10 mouse cellular contexts compared by ENCODE assay signal in the genomic region with DNA sequence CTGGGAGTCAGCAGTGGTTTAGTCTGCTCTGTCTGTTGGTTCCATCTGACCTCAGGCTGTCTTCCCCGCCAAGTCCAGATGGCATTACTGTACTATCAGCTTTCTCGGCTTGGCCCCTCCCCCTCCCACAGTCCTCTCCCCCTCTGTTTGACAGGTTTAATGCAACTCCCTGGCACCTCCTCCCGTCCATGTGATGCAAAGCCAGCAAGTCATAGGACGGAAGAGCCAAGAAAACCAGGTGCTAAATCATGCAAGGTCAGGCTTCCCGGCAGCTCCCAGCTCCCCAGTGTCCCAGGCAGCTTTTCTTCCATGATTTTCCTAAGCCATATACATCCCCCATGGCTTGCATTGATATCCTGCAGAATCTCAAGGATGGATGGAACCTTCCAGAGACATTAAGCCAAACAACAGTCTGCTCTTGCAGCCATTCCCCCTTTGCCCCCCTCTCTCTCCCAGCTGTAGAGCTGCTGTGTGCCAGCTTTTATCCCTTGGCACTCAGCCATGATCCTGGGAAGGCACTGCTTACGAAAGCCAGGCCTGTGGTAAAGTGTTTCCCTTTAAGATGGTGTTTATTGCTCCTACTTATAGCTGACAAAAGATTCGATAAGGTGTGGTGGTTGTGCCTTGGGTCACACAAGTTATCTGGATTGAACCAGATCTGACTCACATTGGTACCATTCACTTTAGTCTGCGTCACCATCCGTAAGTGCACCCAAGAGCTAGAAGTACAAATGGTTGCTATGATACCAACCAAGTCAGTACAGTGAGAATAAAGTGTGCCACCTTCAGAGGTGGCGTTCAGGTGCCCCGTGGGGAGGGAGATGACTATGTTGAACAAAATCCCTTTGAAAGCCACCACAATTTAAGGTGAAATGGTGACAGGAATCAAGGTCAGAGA. TPM values are rescaled to one million over a fixed set of nuclear protein-coding genes. Genes with fewer than 3 reads are reported as not detected.
DNase-seq lines count a peak whose midpoint lies in the region; ATAC-seq lines count a peak whose summit lies in the region.
"Had no signal": no experiment of that assay in that cellular context is flagged by ENCODE, and none has a peak within 500 bp of the region (broad histone marks: within the 10 kb centered on the region; RNA-seq: fewer than 3 reads in every experiment).

No protein-coding gene starts in this region.

- no peaks in the 10 kb centered on the region for H3K27me3 ChIP-seq in embryonic facial prominence, embryonic 14.5 days (replicated peaks; ENCODE audit: control insufficient read depth, insufficient read depth, low read length)
- H3K27me3 ChIP-seq in heart, embryonic 12.5 days (replicated peaks), result peaks cover 2% of the 10 kb centered on the region; the same call in 1 of the 2 replicates
- H3K27me3 ChIP-seq in kidney, embryonic 16.5 days (ENCODE audit: insufficient read depth, low read length), result no peaks in the 10 kb centered on the region
- H3K27me3 ChIP-seq in midbrain, embryonic 13.5 days, result no peaks in the 10 kb centered on the region
- H3K27me3 ChIP-seq: liver, embryonic 15.5 days; Patski had no signal

- peaks cover 25% of the 10 kb centered on the region for H3K4me1 ChIP-seq in embryonic facial prominence, embryonic 14.5 days (ENCODE audit: control insufficient read depth, insufficient read depth, low read length)
- H3K4me1 ChIP-seq in heart, embryonic 12.5 days (replicated peaks), result peaks cover 37% of the 10 kb centered on the region
- H3K4me1 ChIP-seq in kidney, embryonic 16.5 days (ENCODE audit: insufficient read depth, low read length), result peaks cover 27% of the 10 kb centered on the region
- H3K4me1 ChIP-seq in midbrain, embryonic 13.5 days (replicated peaks), result peaks cover 28% of the 10 kb centered on the region
- H3K4me1 ChIP-seq: liver, embryonic 15.5 days had no signal

- intact Hi-C loops in left cerebral cortex, postnatal 36 days (cut with DNase I), result loop anchor here (5.0 kb wide), 1 partner anchor 41 kb away; a partner anchor contains a TSS

- no peak overlapping the region for H3K4me3 ChIP-seq in embryonic facial prominence, embryonic 14.5 days (ENCODE audit: low read depth, low read length)
- H3K4me3 ChIP-seq in heart, embryonic 12.5 days, result no peak overlapping the region
- no peak overlapping the region for H3K4me3 ChIP-seq in kidney, embryonic 16.5 days (ENCODE audit: low read length)
- no peak overlapping the region for H3K4me3 ChIP-seq in midbrain, embryonic 13.5 days (replicated peaks)
- H3K4me3 ChIP-seq: liver, embryonic 15.5 days had no signal

- H3K4me2 ChIP-seq in embryonic facial prominence, embryonic 14.5 days (ENCODE audit: low read depth, low read length), result no peak overlapping the region
- H3K4me2 ChIP-seq in heart, embryonic 12.5 days, result peak overlapping the region; percentile 39
- H3K4me2 ChIP-seq in kidney, embryonic 16.5 days (replicated peaks; ENCODE audit: low read depth, low read length), result no peak overlapping the region
- H3K4me2 ChIP-seq in midbrain, embryonic 13.5 days (replicated peaks), result no peak overlapping the region
- H3K4me2 ChIP-seq: liver, embryonic 15.5 days had no signal

- no peak overlapping the region; the same call in 1 of the 2 replicates for H3K27ac ChIP-seq in embryonic facial prominence, embryonic 14.5 days (replicated peaks; ENCODE audit: low read depth, low read length)
- peak overlapping the region; percentile 50 for H3K27ac ChIP-seq in heart, embryonic 12.5 days (ENCODE audit: poor library complexity, severe bottlenecking)
- H3K27ac ChIP-seq in kidney, embryonic 16.5 days (ENCODE audit: low read length), result peak overlapping the region; percentile 31; the same call in 1 of the 2 replicates
- peak overlapping the region; percentile 82 for H3K27ac ChIP-seq in midbrain, embryonic 13.5 days
- H3K27ac ChIP-seq: liver, embryonic 15.5 days had no signal

- H3K36me3 ChIP-seq in embryonic facial prominence, embryonic 14.5 days (ENCODE audit: control insufficient read depth, insufficient read depth, low read length), result no peaks in the 10 kb centered on the region
- H3K36me3 ChIP-seq in heart, embryonic 12.5 days, result no peaks in the 10 kb centered on the region
- no peaks in the 10 kb centered on the region for H3K36me3 ChIP-seq in kidney, embryonic 16.5 days (ENCODE audit: insufficient read depth, low read length)
- no peaks in the 10 kb centered on the region for H3K36me3 ChIP-seq in midbrain, embryonic 13.5 days
- H3K36me3 ChIP-seq: liver, embryonic 15.5 days had no signal

- DNase-seq in left cerebral cortex, adult 11 months (ENCODE audit: low spot score), result peak; percentile 21
- no peak for DNase-seq in left cerebral cortex, postnatal 36 days (ENCODE audit: low spot score in 2 of 2)
- DNase-seq in adrenal gland, postnatal 10 days, result peak; percentile 76
- peak; percentile 87 for DNase-seq in embryonic facial prominence, embryonic 14.5 days (ENCODE audit: low spot score)
- DNase-seq in thymus, postnatal 10 days (ENCODE audit: low spot score in 2 of 2), result peak; percentile 54 to 67

- no peak overlapping the region for H3K9ac ChIP-seq in embryonic facial prominence, embryonic 14.5 days (ENCODE audit: low read depth, low read length)
- H3K9ac ChIP-seq in heart, embryonic 12.5 days, result peak overlapping the region; percentile 5; the same call in 1 of the 2 replicates
- no peak overlapping the region for H3K9ac ChIP-seq in kidney, embryonic 16.5 days (replicated peaks; ENCODE audit: low read length)
- H3K9ac ChIP-seq in midbrain, embryonic 13.5 days (replicated peaks), result no peak overlapping the region
- H3K9ac ChIP-seq: liver, embryonic 15.5 days had no signal

- 37% methylated on average over 11 of the region's 11 CpGs for WGBS in embryonic facial prominence, embryonic 14.5 days
- WGBS in heart, embryonic 12.5 days, result 28% methylated on average over 11 of the region's 11 CpGs
- 39% methylated on average over 11 of the region's 11 CpGs for WGBS in kidney, embryonic 16.5 days
- 55% methylated on average over 11 of the region's 11 CpGs for WGBS in midbrain, embryonic 13.5 days

- no peaks in the 10 kb centered on the region for H3K9me3 ChIP-seq in embryonic facial prominence, embryonic 14.5 days (ENCODE audit: control insufficient read depth, low read length)
- H3K9me3 ChIP-seq in heart, embryonic 12.5 days (replicated peaks), result no peaks in the 10 kb centered on the region
- no peaks in the 10 kb centered on the region for H3K9me3 ChIP-seq in kidney, embryonic 16.5 days (ENCODE audit: low read length)
- H3K9me3 ChIP-seq in midbrain, embryonic 13.5 days, result no peaks in the 10 kb centered on the region
- H3K9me3 ChIP-seq: liver, embryonic 15.5 days had no signal

- peak; percentile 75 for ATAC-seq in embryonic facial prominence, embryonic 14.5 days (ENCODE audit: low read depth)
- ATAC-seq in heart, embryonic 12.5 days (ENCODE audit: insufficient number of reproducible peaks, low FRiP score), result peak; percentile 56; the same call in 1 of the 2 replicates
- peak; percentile 77 for ATAC-seq in kidney, embryonic 16.5 days (ENCODE audit: low FRiP score, low TSS enrichment)
- peak; percentile 54 for ATAC-seq in midbrain, embryonic 13.5 days
- ATAC-seq: Patski had no signal

RNA-seq across cellular contexts. Expression of a gene that starts 29.3 kb away (rescaled TPM):
- total RNA-seq in left cerebral cortex, postnatal 36 days (2021), result 1 to 10 TPM; 6.5 to 7.9 TPM
- 1 to 10 TPM in 1 of 2 experiments, under 1 TPM in 1; 0.60 to 1.2 TPM for total RNA-seq in adrenal gland, postnatal 10 days (2021)
- polyA plus RNA-seq in embryonic facial prominence, embryonic 14.5 days (2014; fragmentation: Nextera tagmentation; extraction: Ambion mirVana), result 1.5 and 1.7 TPM in 2 replicates
- polyA plus RNA-seq in heart, embryonic 12.5 days (2016; fragmentation: Nextera tagmentation; extraction: Ambion mirVana), result 6.1 and 6.5 TPM in 2 replicates
- 1.8 and 2.2 TPM in 2 replicates for polyA plus RNA-seq in kidney, embryonic 16.5 days (2015; fragmentation: Nextera tagmentation; extraction: Ambion mirVana)
- polyA plus RNA-seq in midbrain, embryonic 13.5 days (2015; fragmentation: Nextera tagmentation; extraction: Ambion mirVana), result 15.7 and 16.5 TPM in 2 replicates
- polyA plus RNA-seq: liver, embryonic 15.5 days had no signal

RNA-seq across cellular contexts. Expression of a gene that starts 40.5 kb away (rescaled TPM):
- under 1 TPM in 1 of 2 experiments, not detected in 1; 0.88 TPM for total RNA-seq in left cerebral cortex, postnatal 36 days (2021)
- 1 to 10 TPM; 1.9 to 2.6 TPM for total RNA-seq in adrenal gland, postnatal 10 days (2021)
- 0.90 TPM in 1 of 2 replicates, not detected in the other for polyA plus RNA-seq in embryonic facial prominence, embryonic 14.5 days (2014; fragmentation: Nextera tagmentation; extraction: Ambion mirVana)
- 0.23 TPM in 1 of 2 replicates, not detected in the other for polyA plus RNA-seq in heart, embryonic 12.5 days (2016; fragmentation: Nextera tagmentation; extraction: Ambion mirVana)
- polyA plus RNA-seq in kidney, embryonic 16.5 days (2015; fragmentation: Nextera tagmentation; extraction: Ambion mirVana), result 0.75 and 0.87 TPM in 2 replicates
- 0.28 and 0.76 TPM in 2 replicates for polyA plus RNA-seq in midbrain, embryonic 13.5 days (2015; fragmentation: Nextera tagmentation; extraction: Ambion mirVana)

RNA-seq across cellular contexts. Expression of a gene that starts 40.9 kb away (rescaled TPM):
- 1 to 10 TPM; 4.7 to 7.2 TPM for total RNA-seq in left cerebral cortex, postnatal 36 days (2021)
- total RNA-seq in adrenal gland, postnatal 10 days (2021), result 10 to 100 TPM; 28.8 to 33.2 TPM
- 22.1 and 30.3 TPM in 2 replicates for polyA plus RNA-seq in embryonic facial prominence, embryonic 14.5 days (2014; fragmentation: Nextera tagmentation; extraction: Ambion mirVana)
- polyA plus RNA-seq in heart, embryonic 12.5 days (2016; fragmentation: Nextera tagmentation; extraction: Ambion mirVana), result 26.3 and 27.6 TPM in 2 replicates
- polyA plus RNA-seq in kidney, embryonic 16.5 days (2015; fragmentation: Nextera tagmentation; extraction: Ambion mirVana), result 49.0 and 52.8 TPM in 2 replicates
- polyA plus RNA-seq in midbrain, embryonic 13.5 days (2015; fragmentation: Nextera tagmentation; extraction: Ambion mirVana), result 17.7 and 18.2 TPM in 2 replicates

RNA-seq across cellular contexts. Expression of a gene that starts 47.8 kb away (rescaled TPM):
- total RNA-seq in left cerebral cortex, postnatal 36 days (2021), result 10 to 100 TPM; 19.5 to 23.3 TPM
- 10 to 100 TPM in 1 of 2 experiments, 1 to 10 TPM in 1; 6.7 to 10.5 TPM for total RNA-seq in adrenal gland, postnatal 10 days (2021)
- polyA plus RNA-seq in embryonic facial prominence, embryonic 14.5 days (2014; fragmentation: Nextera tagmentation; extraction: Ambion mirVana), result 5.5 and 5.7 TPM in 2 replicates
- polyA plus RNA-seq in heart, embryonic 12.5 days (2016; fragmentation: Nextera tagmentation; extraction: Ambion mirVana), result 3.3 and 4.1 TPM in 2 replicates
- 7.5 TPM in 2 replicates for polyA plus RNA-seq in kidney, embryonic 16.5 days (2015; fragmentation: Nextera tagmentation; extraction: Ambion mirVana)
- 19.2 and 19.7 TPM in 2 replicates for polyA plus RNA-seq in midbrain, embryonic 13.5 days (2015; fragmentation: Nextera tagmentation; extraction: Ambion mirVana)

Comparison
In these comparisons a context has a peak if more than half of its experiments do, and no peak if none do; other contexts are left out.
1. DNase-seq: peak in left cerebral cortex, adult 11 months (single experiment), adrenal gland, postnatal 10 days (single experiment), embryonic facial prominence, embryonic 14.5 days (single experiment) and thymus, postnatal 10 days (2 of 2); none in left cerebral cortex, postnatal 36 days (0 of 2).
2. Peak in every context shown above with its lines, with median percentiles within 50 percentile points of each other: ATAC-seq.